ENCODE assay signal across 12 mouse cellular contexts in genomic region chr5:117032130-117032529, GRCm38 (mm10).
A peak's percentile ranks its signal among the peaks of the same experiment; 100 is the strongest.
DNase-seq lines count a peak whose midpoint lies in the region; ATAC-seq lines count a peak whose summit lies in the region.
"Had no signal": no experiment of that assay in that cellular context is flagged by ENCODE, and none has a peak within 500 bp of the region (broad histone marks: within the 10 kb centered on the region; RNA-seq: fewer than 3 reads in every experiment).

No protein-coding gene starts in this region.

- no peaks in the 10 kb centered on the region for H3K9me3 ChIP-seq in forebrain, embryonic 15.5 days
- H3K9me3 ChIP-seq in forebrain, embryonic 10.5 days, result no peaks in the 10 kb centered on the region

- H3K9ac ChIP-seq in forebrain, embryonic 15.5 days (replicated peaks), result no peak overlapping the region
- H3K9ac ChIP-seq: embryonic facial prominence, embryonic 15.5 days; neural tube, embryonic 12.5 days had no signal

- peaks cover 8% of the 10 kb centered on the region; the same call in 1 of the 2 replicates for H3K4me1 ChIP-seq in forebrain, embryonic 15.5 days
- H3K4me1 ChIP-seq in forebrain, embryonic 10.5 days, result no peaks in the 10 kb centered on the region
- H3K4me1 ChIP-seq: embryonic facial prominence, embryonic 15.5 days; neural tube, embryonic 12.5 days had no signal

- no peaks in the 10 kb centered on the region for H3K36me3 ChIP-seq in forebrain, embryonic 15.5 days
- H3K36me3 ChIP-seq in forebrain, embryonic 10.5 days (replicated peaks), result no peaks in the 10 kb centered on the region
- H3K36me3 ChIP-seq: embryonic facial prominence, embryonic 15.5 days; neural tube, embryonic 12.5 days had no signal

- DNase-seq in forebrain, embryonic 10.5 days (ENCODE audit: extremely low spot score, low spot score), result no peak
- peak; percentile 11 for DNase-seq in frontal cortex, postnatal 14 days (ENCODE audit: low spot score in 2 of 2)
- peak; percentile 16 to 32 for DNase-seq in left cerebral cortex, postnatal 36 days (ENCODE audit: low spot score in 2 of 2)
- no peak for DNase-seq in lung, postnatal 4 days
- DNase-seq in thymus, postnatal 14 days, result no peak
- DNase-seq in liver, result no peak
- DNase-seq: heart, adult 2 months had no signal

- intact Hi-C loops in left cerebral cortex, postnatal 36 days (cut with DNase I), result loop anchor here (10.0 kb wide), 1 partner anchor 137 kb away; no protein-coding TSS in a partner anchor

- H3K27me3 ChIP-seq in forebrain, embryonic 15.5 days, result no peaks in the 10 kb centered on the region
- no peaks in the 10 kb centered on the region for H3K27me3 ChIP-seq in forebrain, embryonic 10.5 days (ENCODE audit: poor library complexity, severe bottlenecking)
- H3K27me3 ChIP-seq: embryonic facial prominence, embryonic 15.5 days; neural tube, embryonic 12.5 days had no signal

- H3K27ac ChIP-seq in forebrain, embryonic 15.5 days (replicated peaks), result peak overlapping the region; percentile 80
- H3K27ac ChIP-seq in forebrain, embryonic 10.5 days, result no peak overlapping the region
- H3K27ac ChIP-seq: embryonic facial prominence, embryonic 15.5 days; heart, adult 2 months; neural tube, embryonic 12.5 days had no signal

- ATAC-seq in forebrain, embryonic 15.5 days (replicated peaks), result peak; percentile 89
- peak; percentile 82; the same call in 1 of the 2 replicates for ATAC-seq in cerebellum, adult (ENCODE audit: insufficient number of reproducible peaks, low FRiP score, low TSS enrichment)
- ATAC-seq: inflammation-experienced regulatory T-cells, adult 6 months had no signal

- no peak overlapping the region for H3K4me3 ChIP-seq in forebrain, embryonic 15.5 days
- H3K4me3 ChIP-seq in forebrain, embryonic 10.5 days, result no peak overlapping the region
- H3K4me3 ChIP-seq: embryonic facial prominence, embryonic 15.5 days; heart, adult 2 months; neural tube, embryonic 12.5 days had no signal

- 37% methylated on average over 10 of the region's 10 CpGs for WGBS in forebrain, embryonic 15.5 days
- 87% methylated on average over 10 of the region's 10 CpGs for WGBS in forebrain, embryonic 10.5 days

- no peak overlapping the region for H3K4me2 ChIP-seq in forebrain, embryonic 15.5 days (replicated peaks)
- H3K4me2 ChIP-seq: embryonic facial prominence, embryonic 15.5 days; neural tube, embryonic 12.5 days had no signal

Comparison
In these comparisons a context has a peak if more than half of its experiments do, and no peak if none do; other contexts are left out.
1. DNase-seq: peak in frontal cortex, postnatal 14 days (2 of 2) and left cerebral cortex, postnatal 36 days (2 of 2); none in forebrain, embryonic 10.5 days (single experiment), lung, postnatal 4 days (0 of 2), thymus, postnatal 14 days (single experiment) and liver (single experiment).